Mouse (Mus musculus) kidney, postnatal 0 days (tissue): ENCODE measurements around the gene Tuba4a. TPM values are rescaled to one million over a fixed set of nuclear protein-coding genes. Genes with fewer than 3 reads are reported as not detected.

Experiments
- ATAC-seq: fragments of 200-750 bp; cut with Nextera tagmentation; replicated peaks from 2 replicates; pipeline ENCODE4 v1.8.0; 2017; ENCODE audit warnings: low read depth, moderate number of reproducible peaks, moderate TSS enrichment, moderate library complexity; ENCODE audit not compliant: low FRiP score
- DNase-seq: peaks from one replicate; pipeline ENCODE4 v3.0.0-alpha.2; 2016; ENCODE audit warnings: low spot score
- H3K27ac ChIP-seq: fragments of 300-500 bp; sonication (generic); 2 replicates; pipeline ENCODE4 v1.5.1; 2014; ENCODE audit warnings: mild to moderate bottlenecking
- H3K27me3 ChIP-seq: fragments of 300-500 bp; sonication (generic); 2 replicates; pipeline ENCODE4 v1.6.1; 2014; ENCODE audit warnings: low read length, mixed read lengths; ENCODE audit not compliant: insufficient read depth
- H3K36me3 ChIP-seq: fragments of 300-500 bp; sonication (generic); 2 replicates; pipeline ENCODE4 v1.6.1; 2014; ENCODE audit warnings: low read length, mixed read lengths; ENCODE audit not compliant: insufficient read depth
- H3K4me1 ChIP-seq: fragments of 300-500 bp; sonication (generic); replicated peaks from 2 replicates; pipeline ENCODE4 v1.6.1; 2014; ENCODE audit warnings: antibody characterized with exemption, low read length, mixed read lengths; ENCODE audit not compliant: insufficient read depth
- H3K4me2 ChIP-seq: fragments of 300-500 bp; sonication (generic); 2 replicates; pipeline ENCODE4 v1.6.1; 2014; ENCODE audit warnings: mild to moderate bottlenecking, low read length, moderate library complexity, mixed read lengths
- H3K4me3 ChIP-seq: fragments of 300-500 bp; sonication (generic); replicated peaks from 2 replicates; pipeline ENCODE4 v1.5.1; 2014; ENCODE audit warnings: low read depth, low read length
- H3K9ac ChIP-seq: fragments of 300-500 bp; sonication (generic); 2 replicates; pipeline ENCODE4 v1.6.1; 2014; ENCODE audit warnings: low read depth, low read length
- H3K9me3 ChIP-seq: fragments of 300-500 bp; sonication (generic); replicated peaks from 2 replicates; pipeline ENCODE4 v1.6.1; 2016; ENCODE audit warnings: low read length, inconsistent platforms, mixed read lengths
- CTCF ChIP-seq: IDR thresholded peaks from 2 replicates; pipeline ENCODE4 v1.5.1; 2016; ENCODE audit warnings: antibody characterized with exemption, low read depth, mild to moderate bottlenecking, moderate library complexity
- WGBS: fragments of 180-500 bp; shearing (Covaris S2); extraction: QIAGEN DNeasy Blood & Tissue Kit; methylation state at CpG from one replicate; pipeline ENCODE4 v1.1.7; 2014; 5-methylcytosine and 5-hydroxymethylcytosine counted together
- polyA plus RNA-seq: library from polyadenylated mRNA; unstranded; fragments of >200 nt; fragmentation: Nextera tagmentation; extraction: Ambion mirVana; gene quantifications from 2 replicates; pipeline ENCODE4 v1.2.1, GENCODE M21; 2015

The Tuba4a gene
- polyA plus RNA-seq = 171 and 200 TPM in 2 replicates

DNA sequence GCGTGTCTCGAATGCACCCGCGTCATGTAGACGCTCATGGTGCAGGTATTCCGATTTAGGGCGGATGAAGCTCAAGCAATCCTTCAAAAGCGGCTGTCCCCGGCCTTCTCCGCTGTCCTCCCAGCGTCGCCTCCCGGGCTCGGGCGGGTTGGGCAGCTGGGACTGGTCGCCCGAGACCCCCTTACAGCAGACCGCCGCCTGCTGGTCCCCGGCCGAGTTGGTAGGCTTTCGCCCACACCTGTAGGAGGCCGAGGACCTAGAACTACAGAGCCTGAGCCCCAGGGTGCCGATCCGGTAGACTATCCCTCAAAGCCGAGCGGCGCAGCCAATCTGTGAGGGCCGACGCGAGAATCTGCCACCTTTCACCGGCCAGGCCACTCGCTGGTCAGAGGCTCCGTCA, at the start of gene Tuba4a:
Gene Tuba4a (minus strand): TSS at position 335 of the 400 bp plus-strand sequence.
- peak within 1 kb of the TSS; percentile 56 for H3K4me3 ChIP-seq
- H3K9ac ChIP-seq = peak within 1 kb of the TSS; percentile 64
- H3K9me3 ChIP-seq = no peaks in the 10 kb centered on the region
- H3K27me3 ChIP-seq = peaks cover 10% of the 10 kb centered on the region; the same call in 1 of the 2 replicates
- H3K4me1 ChIP-seq = peaks cover 10% of the 10 kb centered on the region; the same call in 1 of the 2 replicates
- peak within 1 kb of the TSS; percentile 80 for H3K27ac ChIP-seq
- H3K36me3 ChIP-seq = peaks cover 11% of the 10 kb centered on the region; the same call in 1 of the 2 replicates
- peak within 1 kb of the TSS; percentile 97 for H3K4me2 ChIP-seq
- peak; percentile 35 for TF ChIP-seq CTCF
- DNase-seq (peak; percentile 33), ATAC-seq (peak; percentile 59)
- WGBS = under 1% methylated on average over 34 of the region's 34 CpGs

DNA sequence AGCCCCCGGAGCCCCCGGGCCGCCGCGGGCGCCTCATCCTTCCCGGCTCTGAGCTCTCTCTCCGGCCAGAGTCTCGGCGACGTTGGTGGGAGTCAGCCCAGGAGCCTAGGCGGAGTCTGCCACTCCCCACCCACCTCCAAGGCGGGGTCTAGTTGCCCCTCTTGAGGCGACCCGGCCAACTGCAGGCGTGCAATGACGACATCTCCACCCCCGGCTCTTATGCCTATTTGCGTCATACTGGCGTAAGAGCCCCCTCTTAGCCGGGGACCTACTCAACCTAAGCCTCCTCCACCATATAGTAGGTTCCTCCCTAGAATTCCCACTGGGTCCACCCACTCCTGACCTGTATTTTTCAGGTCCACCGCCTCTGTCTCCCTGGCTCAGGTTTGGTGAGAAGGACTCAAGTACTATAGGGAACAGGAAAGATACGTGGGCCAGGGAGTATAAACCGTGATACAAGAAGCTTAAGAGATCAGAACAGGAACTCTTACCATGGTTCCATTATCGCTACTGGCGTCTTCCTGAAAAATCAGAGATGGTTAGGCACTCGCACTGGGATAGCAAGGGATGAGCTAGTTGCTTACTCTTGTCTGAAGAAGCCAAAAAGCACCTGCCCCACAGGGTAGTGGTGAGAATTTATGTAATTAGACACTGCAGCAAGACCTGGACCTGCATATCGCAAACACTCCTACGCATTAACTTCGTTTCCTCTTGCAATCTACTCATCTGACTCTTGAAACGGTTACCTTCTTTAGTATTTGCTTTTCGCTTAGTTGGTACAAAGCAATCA, 44.6 kb upstream of the Tuba4a start, which contains the start of gene Ptprn:
Gene Ptprn (minus strand): TSS at position 412 of the 790 bp plus-strand sequence.
- H3K9ac ChIP-seq = no peak within 1 kb of the TSS
- no peak for TF ChIP-seq CTCF
- no peaks in the 10 kb centered on the region for H3K4me1 ChIP-seq
- no peak for DNase-seq
- H3K27ac ChIP-seq = no peak within 1 kb of the TSS
- H3K27me3 ChIP-seq = peaks cover 18% of the 10 kb centered on the region
- WGBS = 11% methylated on average over 32 of the region's 32 CpGs
- no peak for ATAC-seq
- H3K36me3 ChIP-seq = no peaks in the 10 kb centered on the region
- H3K4me3 ChIP-seq = no peak within 1 kb of the TSS
- H3K9me3 ChIP-seq = no peaks in the 10 kb centered on the region
- no peak within 1 kb of the TSS for H3K4me2 ChIP-seq

DNA sequence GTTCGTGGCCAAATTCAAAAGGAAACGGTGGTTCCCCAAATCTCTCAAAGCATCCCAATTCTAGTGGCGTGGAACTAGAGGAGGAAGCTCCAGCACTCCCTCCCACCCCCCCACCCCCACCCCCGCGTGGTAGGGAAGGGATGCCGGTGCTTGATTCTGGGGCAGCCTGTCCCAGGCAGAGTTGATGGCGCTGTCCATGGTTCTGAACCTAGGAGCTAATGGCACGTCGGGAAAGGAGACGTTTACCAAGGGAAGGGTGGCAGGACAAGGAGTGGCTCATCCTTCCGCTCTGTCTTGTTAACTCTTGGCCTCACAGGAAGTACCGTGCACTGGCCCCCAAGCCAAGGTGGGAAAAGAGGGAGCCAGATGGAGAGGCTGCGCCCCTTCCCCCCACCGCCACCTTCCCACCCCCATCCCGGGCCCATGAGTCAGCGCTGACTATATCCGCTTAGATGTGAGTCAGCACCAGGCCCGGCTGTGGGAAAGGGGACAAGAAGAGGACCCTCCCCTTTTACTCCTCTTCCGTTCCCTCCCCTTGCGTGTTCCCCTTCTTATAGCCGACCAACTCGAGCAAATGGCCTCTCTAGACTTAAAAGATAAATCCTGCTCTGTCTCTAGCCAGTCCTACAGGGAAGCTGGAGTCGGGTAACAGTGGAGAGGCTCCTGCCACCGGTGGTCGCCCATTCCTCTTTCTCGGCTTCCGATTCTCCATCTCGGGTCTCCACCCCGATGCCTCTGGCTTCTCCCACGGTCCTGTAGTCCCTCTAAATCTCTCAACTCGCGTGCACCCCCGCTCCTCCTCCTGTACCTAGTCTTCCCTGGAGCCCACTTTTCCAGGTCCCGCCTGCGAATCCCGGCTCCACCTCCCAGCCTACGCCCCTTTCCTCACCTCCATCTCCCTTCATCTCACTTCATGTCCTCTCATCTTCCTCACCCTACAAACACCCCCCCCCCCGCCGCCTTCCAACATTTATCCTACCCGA, 43.6 kb upstream of the Tuba4a start:
- Histone ChIP-seq H3K4me2 (no peak overlapping the region), H3K27ac (no peak overlapping the region), H3K4me3 (no peak overlapping the region), H3K4me1 (no peaks in the 10 kb centered on the region), H3K36me3 (no peaks in the 10 kb centered on the region), H3K9ac (no peak overlapping the region), H3K9me3 (no peaks in the 10 kb centered on the region), H3K27me3 (peaks cover 18% of the 10 kb centered on the region)
- peak; percentile 85 for DNase-seq
- 0 out of 2 replicates have a peak, but pooled peaks have one; percentile 40 for ATAC-seq
- no peak for TF ChIP-seq CTCF
- 1% methylated on average over 40 of the region's 40 CpGs for WGBS

DNA sequence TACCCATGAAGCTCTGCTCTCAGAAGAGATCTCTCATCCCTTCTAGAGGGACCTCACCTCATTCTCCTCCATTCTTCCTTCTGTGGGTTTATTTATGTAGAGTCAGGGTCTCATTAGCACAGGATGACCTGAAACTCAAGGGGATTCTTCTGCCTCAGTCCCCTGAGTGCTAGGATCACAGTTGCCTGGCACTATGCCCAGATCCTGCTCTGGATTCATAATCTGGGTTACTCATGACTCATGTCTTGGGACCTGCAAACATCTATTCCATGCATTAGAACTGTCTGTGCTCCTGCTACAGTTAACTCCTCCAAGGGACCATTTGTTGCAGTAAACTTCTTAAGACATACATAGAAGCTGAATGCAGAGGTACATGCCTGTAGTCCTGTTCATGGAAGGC, 41.6 kb upstream of the Tuba4a start:
- Histone ChIP-seq H3K36me3 (no peaks in the 10 kb centered on the region), H3K27ac (no peak overlapping the region), H3K4me2 (no peak overlapping the region), H3K4me3 (no peak overlapping the region), H3K27me3 (peaks cover 18% of the 10 kb centered on the region), H3K9ac (no peak overlapping the region), H3K4me1 (no peaks in the 10 kb centered on the region), H3K9me3 (no peaks in the 10 kb centered on the region)
- TF ChIP-seq CTCF = no peak
- no peak for ATAC-seq
- DNase-seq = no peak

DNA sequence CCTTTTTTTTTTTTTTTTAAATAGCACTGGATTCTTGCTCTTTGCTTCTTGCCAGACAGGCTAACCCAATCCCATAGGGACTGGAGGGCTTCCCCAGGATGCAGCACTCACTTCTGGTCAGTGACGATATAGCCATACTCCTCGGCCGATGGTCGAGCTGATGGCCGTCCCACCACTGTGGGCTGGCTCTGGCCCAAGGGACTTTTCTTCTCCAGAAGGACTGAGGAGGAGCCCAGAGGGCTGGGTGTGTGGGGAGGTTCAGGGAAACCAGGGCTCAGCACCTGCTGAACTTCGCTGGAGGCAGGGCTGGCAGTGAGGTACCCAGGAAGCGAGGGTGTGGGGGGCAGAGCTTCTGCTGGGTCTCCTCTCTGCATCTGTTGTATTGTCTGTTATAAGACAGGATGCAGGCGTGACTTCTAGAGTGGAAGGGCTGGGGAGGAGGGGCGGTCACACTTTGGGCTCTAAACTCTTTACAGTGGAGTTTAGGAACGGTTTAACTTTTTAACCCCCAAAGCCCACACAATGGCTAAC, 35.9 kb upstream of the Tuba4a start:
- Histone ChIP-seq H3K4me1 (peaks cover 3% of the 10 kb centered on the region; the same call in 1 of the 2 replicates), H3K4me2 (no peak overlapping the region), H3K27ac (no peak overlapping the region), H3K27me3 (no peaks in the 10 kb centered on the region), H3K36me3 (no peaks in the 10 kb centered on the region), H3K9ac (no peak overlapping the region), H3K9me3 (no peaks in the 10 kb centered on the region), H3K4me3 (no peak overlapping the region)
- 60% methylated on average over 10 of the region's 10 CpGs for WGBS
- no peak for ATAC-seq
- TF ChIP-seq CTCF = no peak
- no peak for DNase-seq

DNA sequence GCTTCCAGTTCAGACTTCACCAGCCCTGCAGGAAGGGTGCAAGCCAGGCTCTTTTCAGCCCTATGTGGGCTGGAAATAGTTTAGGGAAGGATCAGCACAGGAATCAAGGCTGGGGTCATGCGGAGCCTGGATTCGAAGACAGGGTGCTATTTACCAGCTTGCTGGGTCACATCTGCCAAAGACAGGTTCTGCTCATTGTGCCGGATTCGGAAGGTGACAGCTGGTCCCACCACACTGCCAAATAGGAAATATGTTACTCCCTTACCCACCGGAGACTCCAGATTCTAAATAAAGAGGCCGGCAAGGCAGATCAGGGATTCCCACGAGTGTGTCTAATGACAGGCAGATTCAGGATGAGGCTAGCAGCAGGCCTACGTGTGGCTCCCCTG, 35.0 kb upstream of the Tuba4a start:
- no peak overlapping the region for H3K4me2 ChIP-seq
- no peak for ATAC-seq
- TF ChIP-seq CTCF = no peak
- H3K9me3 ChIP-seq = no peaks in the 10 kb centered on the region
- no peak overlapping the region for H3K27ac ChIP-seq
- no peak for DNase-seq
- no peaks in the 10 kb centered on the region for H3K27me3 ChIP-seq
- no peak overlapping the region for H3K4me3 ChIP-seq
- 73% methylated on average over 8 of the region's 8 CpGs for WGBS
- no peaks in the 10 kb centered on the region for H3K36me3 ChIP-seq
- H3K9ac ChIP-seq = no peak overlapping the region
- H3K4me1 ChIP-seq = peaks cover 3% of the 10 kb centered on the region; the same call in 1 of the 2 replicates
